Comparison of ENCODE assay signal across 9 mouse cellular contexts in the genomic region with DNA sequence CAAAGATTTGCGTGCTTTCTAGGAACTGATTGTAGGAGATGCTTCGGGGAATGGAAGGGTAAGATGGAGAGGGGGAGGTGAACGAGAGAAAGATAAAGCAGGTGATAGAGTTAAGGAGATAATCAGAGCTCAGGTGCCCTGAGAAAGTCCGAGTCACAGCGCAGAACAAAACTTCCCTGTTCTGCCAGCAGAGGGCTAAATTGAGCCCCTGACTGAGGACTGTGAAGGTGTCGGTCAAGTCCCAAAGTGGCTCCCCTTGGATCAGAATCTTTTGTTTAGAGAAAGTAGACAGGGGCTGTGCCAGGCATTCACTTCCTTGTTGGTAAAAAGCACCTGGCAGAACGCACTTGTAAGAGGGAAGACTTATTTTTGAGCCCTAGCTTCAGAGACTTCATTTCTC. TPM values are rescaled to one million over a fixed set of nuclear protein-coding genes. Genes with fewer than 3 reads are reported as not detected.
A peak's percentile ranks its signal among the peaks of the same experiment; 100 is the strongest.
DNase-seq lines count a peak whose midpoint lies in the region; ATAC-seq lines count a peak whose summit lies in the region.
"Had no signal": no experiment of that assay in that cellular context is flagged by ENCODE, and none has a peak within 500 bp of the region (broad histone marks: within the 10 kb centered on the region; RNA-seq: fewer than 3 reads in every experiment).

No protein-coding gene starts in this region.

- no peak overlapping the region for H3K27ac ChIP-seq in hindbrain, embryonic 14.5 days
- H3K27ac ChIP-seq in hindbrain, embryonic 16.5 days (ENCODE audit: low read depth, low read length) = no peak overlapping the region
- H3K27ac ChIP-seq: embryonic facial prominence, embryonic 12.5 days had no signal

- H3K4me3 ChIP-seq in hindbrain, embryonic 14.5 days (replicated peaks; ENCODE audit: low read length) = no peak overlapping the region
- H3K4me3 ChIP-seq in hindbrain, embryonic 16.5 days (ENCODE audit: low read length) = no peak overlapping the region
- H3K4me3 ChIP-seq: embryonic facial prominence, embryonic 12.5 days had no signal

- no peak overlapping the region for H3K9ac ChIP-seq in hindbrain, embryonic 14.5 days
- H3K9ac ChIP-seq in hindbrain, embryonic 16.5 days (ENCODE audit: low read depth, low read length) = no peak overlapping the region
- H3K9ac ChIP-seq: embryonic facial prominence, embryonic 12.5 days had no signal

- no peak overlapping the region for H3K4me2 ChIP-seq in hindbrain, embryonic 14.5 days (replicated peaks)
- H3K4me2 ChIP-seq in hindbrain, embryonic 16.5 days (ENCODE audit: low read length) = no peak overlapping the region
- H3K4me2 ChIP-seq: embryonic facial prominence, embryonic 12.5 days had no signal

- H3K27me3 ChIP-seq in hindbrain, embryonic 14.5 days (ENCODE audit: control insufficient read depth, insufficient read depth, low read length) = peaks cover 5% of the 10 kb centered on the region
- H3K27me3 ChIP-seq in hindbrain, embryonic 16.5 days (replicated peaks; ENCODE audit: control insufficient read depth, insufficient read depth, low read length) = no peaks in the 10 kb centered on the region

- H3K4me1 ChIP-seq in hindbrain, embryonic 14.5 days (replicated peaks; ENCODE audit: control insufficient read depth, insufficient read depth, low read length) = peaks cover 6% of the 10 kb centered on the region; the same call in 1 of the 2 replicates
- peaks cover 3% of the 10 kb centered on the region for H3K4me1 ChIP-seq in hindbrain, embryonic 16.5 days (ENCODE audit: control insufficient read depth, insufficient read depth, low read depth, low read length)

- ATAC-seq in hindbrain, embryonic 14.5 days (ENCODE audit: low FRiP score) = no peak
- ATAC-seq in hindbrain, embryonic 16.5 days = no peak

- peak; percentile 30 for DNase-seq in hindbrain, embryonic 14.5 days (ENCODE audit: low spot score)
- DNase-seq in 416B (ENCODE audit: low read depth) (peak; percentile 11), ES-CJ7 (ENCODE audit: low read depth, low spot score) (peak; percentile 51)
- peak; percentile 14 for DNase-seq in forelimb bud, embryonic 11.5 days (ENCODE audit: low read depth, low spot score)
- peak; percentile 40 for DNase-seq in thymus, postnatal 14 days
- no peak for DNase-seq in gastrocnemius, postnatal 36 days
- no peak for DNase-seq in right cerebral cortex, postnatal 10 days (ENCODE audit: low spot score in 2 of 2)

- intact Hi-C loops in gastrocnemius, postnatal 36 days (cut with DNase I) = no loop called here

- H3K36me3 ChIP-seq in hindbrain, embryonic 14.5 days (replicated peaks; ENCODE audit: control insufficient read depth, insufficient read depth) = no peaks in the 10 kb centered on the region
- H3K36me3 ChIP-seq in hindbrain, embryonic 16.5 days (ENCODE audit: control insufficient read depth, insufficient read depth, low read length) = no peaks in the 10 kb centered on the region
- H3K36me3 ChIP-seq: embryonic facial prominence, embryonic 12.5 days had no signal

- no peaks in the 10 kb centered on the region for H3K9me3 ChIP-seq in hindbrain, embryonic 14.5 days (ENCODE audit: control insufficient read depth, low read length)
- no peaks in the 10 kb centered on the region for H3K9me3 ChIP-seq in hindbrain, embryonic 16.5 days (ENCODE audit: control insufficient read depth, low read length)
- H3K9me3 ChIP-seq: embryonic facial prominence, embryonic 12.5 days had no signal

- 27% methylated on average over 7 of the region's 7 CpGs for WGBS in hindbrain, embryonic 14.5 days
- 30% methylated on average over 7 of the region's 7 CpGs for WGBS in hindbrain, embryonic 16.5 days

RNA-seq across cellular contexts. Expression of gene Prokr2, which starts 4.3 kb away (rescaled TPM):
- polyA plus RNA-seq in hindbrain, embryonic 14.5 days (2014; fragmentation: Nextera tagmentation; extraction: Ambion mirVana) = 4.5 and 4.8 TPM in 2 replicates
- 4.0 and 4.4 TPM in 2 replicates for polyA plus RNA-seq in hindbrain, embryonic 16.5 days (2015; fragmentation: Nextera tagmentation; extraction: Ambion mirVana)
- under 1 TPM in 1 of 2 experiments, not detected in 1; 0.05 TPM for total RNA-seq in gastrocnemius, postnatal 36 days (2021)

Comparison
In these comparisons a context has a peak if more than half of its experiments do, and no peak if none do; other contexts are left out.
1. DNase-seq: peak in hindbrain, embryonic 14.5 days (single experiment), 416B (single experiment), ES-CJ7 (single experiment), forelimb bud, embryonic 11.5 days (single experiment) and thymus, postnatal 14 days (single experiment); none in gastrocnemius, postnatal 36 days (0 of 2) and right cerebral cortex, postnatal 10 days (0 of 2).